Mouse (Mus musculus) layer of hippocampus, adult 11-12 months (tissue): ENCODE results near the gene Fgg.
A peak's percentile ranks its signal among the peaks of the same experiment; 100 is the strongest.

Experiments used
- DNase-seq: peaks from one replicate; pipeline ENCODE4 v3.0.0; 2022; ENCODE audit warnings: low spot score

Fgg gene

DNA sequence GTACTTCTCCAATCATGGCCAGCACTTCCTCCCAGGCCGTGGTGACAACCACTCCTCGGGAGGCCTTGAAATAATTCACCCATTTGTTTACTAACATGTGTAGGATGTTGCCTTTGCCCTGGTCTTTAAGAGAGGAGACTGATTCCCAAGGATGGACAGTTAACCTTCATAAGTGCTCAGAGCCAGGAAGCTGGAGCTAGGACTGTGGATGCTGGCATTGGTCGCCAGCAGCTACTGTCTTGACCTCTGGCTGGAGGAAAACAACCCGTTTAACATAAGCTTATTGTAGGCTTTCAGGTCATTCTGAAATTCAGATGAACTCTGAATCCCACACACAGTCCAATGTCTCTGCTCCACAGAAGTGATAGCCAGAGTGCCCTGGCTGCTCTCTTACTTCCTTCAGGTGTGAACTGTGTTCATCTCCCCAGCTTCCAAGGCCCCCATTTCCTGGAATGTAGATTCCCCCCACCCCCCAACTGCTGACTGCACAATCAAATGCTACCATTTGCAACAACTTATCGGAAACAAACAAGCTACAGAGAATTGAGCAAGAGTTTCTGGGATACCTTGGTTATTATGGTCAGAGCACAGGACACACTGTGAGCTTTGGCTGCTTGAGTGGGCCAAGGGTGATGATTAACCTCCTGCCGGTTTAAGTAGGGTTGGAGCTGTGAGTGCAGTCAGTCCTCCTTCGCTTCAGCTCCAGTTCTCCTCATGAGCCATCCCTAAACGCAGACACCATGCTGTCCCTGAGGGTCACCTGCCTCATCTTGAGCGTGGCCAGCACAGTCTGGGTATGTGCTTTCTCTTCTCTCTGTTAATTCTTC lies 18.2 kb downstream of the Fgg start, which contains the start of gene Fga:
TSS of gene Fga (plus strand) at position 602 of the 827 bp plus-strand sequence.
- DNase-seq, result no peak

DNA sequence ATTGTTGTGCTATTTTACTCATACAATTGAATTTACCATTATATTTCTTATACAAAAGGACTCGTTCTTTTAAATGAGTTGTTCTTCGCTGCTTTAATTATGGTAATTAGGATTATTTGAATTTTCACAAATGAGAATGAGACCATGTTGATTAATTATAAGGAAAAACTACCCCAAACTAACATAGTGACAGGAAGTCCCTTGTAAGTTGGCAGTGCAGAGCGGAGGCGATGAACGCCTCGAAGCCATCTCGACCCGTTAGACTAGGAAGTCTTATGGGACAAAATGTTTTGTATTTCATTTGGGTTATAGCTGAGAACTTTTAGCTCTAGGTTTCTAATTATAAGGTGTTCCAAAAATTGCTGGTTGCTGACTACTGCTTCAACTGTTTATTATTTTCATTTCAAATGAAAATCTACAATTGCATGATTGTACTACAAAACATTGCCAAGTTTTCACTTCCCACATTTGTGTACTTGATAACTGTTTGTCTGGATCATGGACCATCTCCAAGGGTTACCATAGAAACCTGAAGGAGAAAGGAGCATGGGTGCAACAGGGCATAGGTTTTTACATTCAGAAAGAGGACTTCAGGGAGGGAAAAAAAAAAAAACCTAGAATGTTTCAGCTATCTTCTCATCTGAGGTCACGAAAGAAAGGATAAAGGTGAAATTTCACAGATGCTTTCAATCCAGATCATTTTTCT lies 20.2 kb downstream of the Fgg start:
- no peak for DNase-seq

DNA sequence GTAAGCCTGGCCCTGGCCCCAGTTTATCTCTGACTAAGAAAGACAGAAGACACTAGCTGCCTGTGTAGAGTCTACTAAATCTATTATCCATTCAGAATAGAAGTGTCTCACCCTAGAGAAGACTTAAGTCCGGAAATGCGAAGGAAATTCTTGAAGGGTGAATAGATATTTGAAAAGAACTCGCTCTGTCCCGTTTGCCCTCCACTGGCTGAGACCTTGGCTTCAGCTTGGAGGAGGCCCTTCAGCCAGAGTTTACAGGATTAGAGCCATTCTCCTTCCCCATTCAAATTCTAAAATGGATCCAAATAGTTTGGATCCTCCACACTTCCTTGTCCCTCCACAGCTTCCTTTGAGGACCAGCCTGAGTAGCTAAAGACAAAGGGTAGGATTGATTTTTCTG lies 22.8 kb downstream of the Fgg start:
- DNase-seq, result no peak

DNA sequence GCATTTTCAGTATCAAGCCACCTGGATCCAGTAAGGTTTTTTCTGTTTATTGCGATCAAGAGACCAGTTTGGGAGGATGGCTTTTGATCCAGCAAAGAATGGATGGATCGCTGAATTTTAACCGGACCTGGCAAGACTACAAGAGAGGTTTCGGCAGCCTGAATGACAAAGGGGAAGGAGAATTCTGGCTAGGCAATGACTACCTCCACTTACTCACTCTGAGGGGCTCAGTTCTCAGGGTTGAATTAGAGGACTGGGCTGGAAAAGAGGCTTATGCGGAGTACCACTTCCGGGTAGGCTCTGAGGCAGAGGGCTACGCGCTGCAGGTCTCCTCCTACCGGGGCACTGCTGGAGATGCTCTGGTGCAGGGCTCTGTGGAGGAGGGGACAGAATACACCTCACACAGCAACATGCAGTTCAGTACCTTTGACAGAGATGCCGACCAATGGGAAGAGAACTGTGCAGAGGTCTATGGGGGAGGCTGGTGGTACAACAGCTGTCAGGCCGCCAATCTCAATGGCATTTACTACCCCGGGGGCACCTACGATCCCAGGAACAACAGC lies 25.3 kb downstream of the Fgg start:
- no peak for DNase-seq

DNA sequence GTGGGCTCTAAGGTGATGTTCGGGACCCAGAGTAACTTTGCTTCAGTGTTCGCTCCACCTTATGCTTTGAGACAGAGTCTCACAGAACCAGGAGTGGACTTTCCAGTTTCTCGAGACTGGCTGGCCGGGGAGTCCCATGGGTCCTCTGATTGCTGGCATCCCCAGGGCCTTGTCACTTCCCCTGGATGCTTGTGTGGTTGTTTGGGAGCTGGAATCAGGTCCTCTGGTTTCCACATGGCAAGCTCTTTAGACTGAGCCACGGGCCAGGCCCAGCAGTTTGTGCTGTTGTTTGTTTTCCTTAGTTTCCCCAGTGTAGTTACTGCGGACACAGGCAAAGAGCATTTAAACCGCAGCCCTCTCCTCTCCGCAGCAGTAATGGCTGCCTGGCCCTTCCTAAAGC lies 26.3 kb downstream of the Fgg start:
- DNase-seq, result no peak

DNA sequence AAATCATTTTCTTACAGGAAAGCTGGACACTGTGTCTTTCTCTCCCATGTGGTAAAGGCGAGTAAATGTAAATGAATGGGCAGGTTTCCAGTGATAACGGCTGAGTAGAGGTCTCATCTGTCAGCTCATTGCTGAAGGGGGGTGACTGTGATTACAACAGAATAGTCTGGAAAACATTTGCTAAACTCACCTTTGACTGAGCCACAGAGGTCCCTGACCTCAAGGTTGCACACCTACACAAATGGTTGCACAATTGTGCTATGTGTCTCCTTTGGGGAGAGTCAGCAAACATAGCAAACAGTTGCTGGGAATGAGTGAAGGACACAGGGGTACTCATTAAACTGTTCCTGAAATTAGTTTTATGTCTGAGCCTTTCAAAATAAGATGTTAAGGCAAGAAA lies 31.3 kb downstream of the Fgg start:
- no peak for DNase-seq

DNA sequence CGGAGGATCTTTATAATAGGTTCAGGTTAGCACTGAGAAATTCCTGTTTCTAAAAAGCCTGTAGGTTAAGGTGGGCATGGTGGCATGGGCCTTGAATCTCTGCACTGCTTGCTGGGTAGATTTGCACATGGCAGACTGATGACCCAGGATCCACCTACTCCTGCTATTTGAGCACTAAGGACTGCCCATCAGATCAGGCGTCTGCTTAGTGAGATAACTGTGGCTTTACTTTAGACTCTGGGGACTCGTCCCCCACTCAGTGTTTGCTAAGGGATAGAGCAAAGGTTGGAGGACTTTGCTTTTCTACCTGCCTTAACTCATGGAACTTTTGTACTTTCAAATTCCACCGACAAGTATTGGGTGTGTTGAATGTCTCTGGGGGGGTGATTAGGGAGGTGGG lies 32.1 kb downstream of the Fgg start:
- no peak for DNase-seq

DNA sequence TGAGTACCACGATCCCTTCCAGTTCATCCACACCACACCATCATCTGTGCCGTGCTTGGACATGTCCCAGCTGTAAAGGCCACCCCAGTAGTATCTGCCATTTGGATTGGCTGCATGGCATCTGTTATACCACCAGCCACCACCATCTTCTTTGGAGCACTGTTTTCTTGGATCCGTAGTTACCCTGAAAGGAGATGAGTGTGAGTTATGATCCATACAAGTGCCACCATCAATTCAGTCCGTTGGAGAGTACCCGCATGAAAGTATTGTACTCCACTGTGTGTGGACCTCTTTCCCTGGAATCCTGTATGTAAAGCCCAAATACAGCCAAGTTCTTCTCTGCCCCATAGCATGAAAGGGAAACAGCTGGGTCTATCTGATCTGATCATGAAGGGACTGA lies 34.9 kb downstream of the Fgg start:
- DNase-seq, result no peak

DNA sequence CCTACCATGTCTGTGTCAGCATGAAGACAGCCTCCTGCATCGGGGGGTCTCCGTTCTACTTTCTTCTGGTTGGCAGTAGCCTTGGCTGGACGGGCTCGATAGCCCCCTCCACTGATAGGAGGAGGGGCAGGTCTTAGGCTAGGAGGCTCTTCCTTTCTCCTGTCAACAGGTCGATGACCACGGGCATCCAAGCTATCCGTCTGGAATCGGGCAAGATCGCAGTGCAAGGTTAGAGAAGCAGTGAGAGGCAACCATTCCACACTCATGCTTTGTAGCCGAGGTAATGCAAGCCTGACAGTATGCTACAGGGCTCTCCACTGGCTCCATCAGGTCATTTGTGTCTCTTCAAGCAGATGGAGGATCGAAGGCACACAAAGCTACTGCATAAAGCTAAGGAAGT lies 39.1 kb downstream of the Fgg start:
- no peak for DNase-seq

DNA sequence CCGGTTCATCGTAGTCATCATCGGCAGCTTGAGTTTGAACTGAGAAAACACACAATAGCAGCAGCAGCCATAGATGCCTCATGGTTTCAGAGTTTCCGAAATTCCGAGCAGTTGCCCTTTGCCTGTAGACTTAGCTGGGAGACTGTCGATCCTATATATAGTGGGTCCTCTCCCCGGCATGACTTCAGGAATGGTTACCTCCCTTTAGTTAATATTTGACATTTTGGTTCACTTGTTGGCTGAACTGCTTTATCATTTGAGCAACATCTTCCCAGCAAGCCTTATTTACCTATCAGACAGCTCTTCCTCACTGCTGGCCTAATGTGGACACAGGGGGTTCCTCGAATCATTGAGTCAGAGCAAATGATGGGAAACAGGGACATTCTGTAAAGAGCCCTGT lies 42.2 kb downstream of the Fgg start, which contains the start of gene Fgb:
TSS of gene Fgb (minus strand) at position 184 of the 400 bp plus-strand sequence.
- no peak for DNase-seq

DNA sequence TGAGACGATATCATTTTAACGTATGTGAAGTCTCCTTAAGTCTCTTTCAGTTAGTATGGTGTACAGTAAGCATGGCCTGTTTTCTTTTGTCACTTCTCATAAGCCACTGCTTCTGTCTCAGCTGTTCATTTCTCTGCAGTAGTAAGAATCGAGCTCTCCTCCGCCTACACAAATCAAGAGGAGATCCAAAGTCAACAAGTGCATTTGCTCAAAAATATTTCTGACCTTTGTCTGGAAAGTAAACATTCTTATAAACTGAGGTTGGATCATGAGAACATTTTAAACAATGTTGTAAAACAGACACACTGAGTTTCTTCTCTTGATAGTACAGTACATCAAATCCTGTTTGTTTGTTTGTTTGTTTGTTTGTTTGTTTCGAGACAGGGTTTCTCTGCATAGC lies 43.1 kb downstream of the Fgg start:
- no peak for DNase-seq

DNA sequence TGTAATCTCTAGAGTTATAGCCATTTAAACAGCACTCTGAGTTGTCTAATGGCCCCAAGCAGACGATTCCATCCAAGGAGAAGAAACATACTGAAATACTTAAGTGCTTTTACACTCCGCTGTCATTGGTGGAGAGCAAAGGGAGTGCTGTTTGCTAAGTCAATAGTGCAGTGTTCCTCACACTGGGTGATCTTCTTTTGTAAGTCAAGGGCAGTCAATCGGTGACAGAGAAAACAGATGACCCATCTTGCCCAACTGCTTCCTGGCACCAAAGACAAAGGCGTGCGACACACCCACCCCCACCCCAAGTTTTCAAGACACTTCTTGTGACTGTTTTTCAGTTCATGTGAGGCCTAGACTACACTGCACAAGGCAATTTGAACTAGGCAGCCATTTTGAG lies 44.6 kb downstream of the Fgg start:
- DNase-seq, result no peak

DNA sequence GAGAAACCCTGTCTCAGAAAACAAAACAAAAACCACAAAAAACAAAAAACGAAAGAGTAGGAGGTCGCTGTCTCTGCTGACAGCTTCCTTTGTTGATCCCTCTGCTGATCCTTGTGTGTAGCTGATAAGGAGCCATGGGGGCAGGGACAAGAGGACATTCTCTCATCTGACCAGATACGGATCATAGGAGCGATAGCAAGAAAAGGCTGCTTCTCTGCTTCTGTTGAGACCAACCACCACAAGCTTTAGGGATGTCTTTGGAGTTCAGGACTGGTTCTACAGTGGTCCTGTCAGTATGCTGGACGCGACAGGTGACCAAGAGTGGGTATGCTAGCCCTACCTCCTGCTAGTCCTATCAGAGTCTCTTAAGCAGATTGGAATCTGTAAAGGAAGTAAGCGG lies 45.6 kb downstream of the Fgg start:
- no peak for DNase-seq

DNA sequence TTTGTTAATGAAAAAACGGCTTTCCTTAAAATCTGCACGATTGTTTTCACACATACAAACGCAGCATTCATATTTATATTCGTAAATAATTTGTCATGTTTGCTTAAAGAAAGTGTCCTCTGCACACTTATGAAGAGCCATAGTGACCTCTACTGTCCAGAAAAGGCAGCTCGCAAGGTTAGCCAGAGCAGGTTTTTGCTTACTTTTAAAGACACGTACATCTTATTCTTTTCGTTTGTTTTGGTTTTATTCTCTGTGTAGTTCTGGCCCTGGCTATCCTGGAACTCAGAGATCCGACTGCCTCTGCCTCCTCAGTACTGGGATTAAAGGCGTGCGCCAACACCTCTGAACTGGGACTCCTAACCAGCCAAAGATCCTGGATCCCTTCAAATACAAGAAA lies 46.2 kb downstream of the Fgg start:
- DNase-seq, result peak; percentile 53

DNA sequence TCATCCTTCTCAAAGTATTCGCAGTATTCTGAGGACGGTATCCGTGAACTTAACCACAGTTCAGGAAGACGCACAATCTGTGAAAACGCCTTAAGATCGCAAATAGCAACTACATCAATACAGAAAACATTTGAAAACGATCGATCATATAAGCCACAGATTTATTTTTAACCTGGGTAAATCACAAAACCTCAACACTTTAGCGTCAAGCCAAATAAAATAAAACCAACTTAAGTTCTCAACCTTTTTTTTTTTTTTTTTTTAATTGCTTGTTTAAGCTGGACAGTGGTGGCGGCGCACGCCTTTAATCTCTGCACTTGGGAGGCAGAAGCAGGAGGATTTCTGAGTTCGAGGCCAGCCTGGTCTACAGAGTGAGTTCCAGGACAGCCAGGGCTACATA lies 47.2 kb downstream of the Fgg start:
- DNase-seq, result no peak

DNA sequence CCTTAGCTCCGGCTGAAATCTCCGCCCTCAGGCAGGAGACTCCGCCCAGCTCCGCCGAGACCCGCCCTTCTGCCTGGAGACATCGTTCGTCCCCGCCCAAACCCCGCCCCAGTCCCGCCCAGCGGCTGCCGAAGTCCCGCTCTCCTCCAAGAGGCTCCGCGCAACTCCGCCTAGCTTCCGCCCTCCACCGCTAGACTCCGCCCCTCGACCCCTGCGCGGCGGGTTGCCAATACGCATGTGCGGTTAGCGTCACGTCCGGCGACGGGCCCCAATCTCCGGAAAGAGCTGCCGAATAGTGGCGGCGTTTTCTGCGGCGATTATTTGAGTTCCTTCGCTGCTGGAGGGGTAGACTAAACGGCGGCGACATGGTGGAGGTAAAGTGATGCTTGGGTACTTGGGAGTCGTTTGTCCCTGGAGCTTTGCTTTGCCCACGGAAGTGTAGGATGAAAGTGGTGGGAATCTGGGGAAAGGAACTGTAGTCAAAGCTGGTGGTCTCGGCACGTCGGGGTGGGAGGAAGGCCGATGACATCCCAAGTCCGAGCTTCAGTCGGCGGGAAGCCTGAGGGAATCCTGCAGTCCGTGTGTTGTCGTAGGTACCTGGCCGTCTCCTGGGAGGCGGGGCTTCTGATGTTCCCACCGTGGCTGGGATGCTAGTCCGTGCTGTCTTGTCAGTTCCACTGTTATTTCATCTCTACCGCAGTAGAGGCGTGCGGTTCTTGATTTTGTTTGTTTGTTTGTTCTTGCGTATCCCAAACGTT lies 47.9 kb downstream of the Fgg start, which contains the start of gene Plrg1:
TSS of gene Plrg1 (plus strand) at position 242 of the 758 bp plus-strand sequence.
- DNase-seq, result peak; percentile 98

DNA sequence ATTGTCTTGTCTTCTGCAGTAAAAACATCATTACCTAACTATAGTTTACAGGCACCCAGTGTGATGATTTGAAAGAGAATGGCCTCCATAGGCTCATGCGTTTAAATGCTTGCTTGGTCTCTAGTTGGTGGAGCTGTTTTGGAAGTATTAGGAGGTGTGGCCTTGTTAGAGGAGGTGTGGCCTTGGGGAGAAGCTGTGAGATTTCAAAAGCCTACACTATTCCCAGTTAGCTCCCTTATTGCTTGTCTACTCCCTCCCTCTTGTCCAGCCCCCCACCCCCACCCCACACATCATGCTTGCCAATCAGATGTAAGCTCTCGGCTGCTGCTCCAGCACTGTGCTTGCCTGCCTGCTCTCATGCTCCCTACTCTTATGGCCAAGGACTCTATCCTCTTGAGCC lies 49.5 kb downstream of the Fgg start:
- DNase-seq, result no peak
